Mouse (Mus musculus): ENCODE results near the gene Mgam.

DNA sequence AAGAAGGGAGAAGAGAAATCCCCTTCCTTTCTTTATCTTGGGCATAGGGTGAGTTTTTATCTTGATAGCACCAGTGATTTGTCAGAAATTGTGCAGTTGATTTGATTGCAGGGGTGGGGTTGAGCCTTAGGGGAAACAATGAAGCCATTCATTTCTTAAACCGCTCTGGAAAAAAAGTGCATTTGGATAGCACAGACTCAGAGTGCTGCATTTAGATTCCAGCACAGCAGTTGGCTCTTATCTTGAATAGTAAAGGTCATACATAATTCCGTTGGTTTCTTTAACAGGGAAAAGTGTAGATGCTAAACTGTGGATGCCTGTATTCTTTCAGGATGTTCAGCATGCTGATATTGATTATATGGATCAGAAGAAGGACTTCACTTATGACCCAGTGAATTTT is 32.3 kb downstream of the Mgam start:
- TF ChIP-seq POLR2A (IDR thresholded peaks at IDR 0.05; ENCODE audit: extremely low read depth, insufficient read depth, low read length) = no peak
- TF ChIP-seq CTCF (IDR thresholded peaks at IDR 0.05; ENCODE audit: low read depth, low read length) = no peak
